Mouse (Mus musculus) hindbrain, embryonic 10.5 days (tissue): Measurements from ENCODE around the gene Wwox. TPM values are rescaled to one million over a fixed set of nuclear protein-coding genes. Genes with fewer than 3 reads are reported as not detected.
A peak's percentile ranks its signal among the peaks of the same experiment; 100 is the strongest.

Source experiments
- DNase-seq: peaks from one replicate; pipeline ENCODE4 v3.0.0-alpha.2; 2017; ENCODE audit warnings: low spot score
- H3K27ac ChIP-seq: fragments of 300-500 bp; sonication (generic); 2 replicates; pipeline ENCODE4 v1.5.1; 2016; ENCODE audit warnings: mild to moderate bottlenecking, moderate library complexity
- H3K27me3 ChIP-seq: fragments of 300-500 bp; sonication (generic); 2 replicates; pipeline ENCODE4 v1.6.1; 2016; ENCODE audit warnings: mild to moderate bottlenecking; ENCODE audit not compliant: poor library complexity, insufficient read depth, severe bottlenecking
- H3K36me3 ChIP-seq: fragments of 300-500 bp; sonication (generic); 2 replicates; pipeline ENCODE4 v1.6.1; 2016; ENCODE audit warnings: mild to moderate bottlenecking, moderate library complexity
- H3K4me1 ChIP-seq: fragments of 300-500 bp; sonication (generic); replicated peaks from 2 replicates; pipeline ENCODE4 v1.6.1; 2016; ENCODE audit warnings: mild to moderate bottlenecking
- H3K4me3 ChIP-seq: fragments of 300-500 bp; sonication (generic); 2 replicates; pipeline ENCODE4 v1.5.1; 2016; ENCODE audit warnings: mild to moderate bottlenecking, moderate library complexity
- H3K9me3 ChIP-seq: fragments of 300-500 bp; sonication (generic); 2 replicates; pipeline ENCODE4 v1.6.1; 2016; ENCODE audit warnings: mild to moderate bottlenecking, moderate library complexity
- WGBS: fragments of 180-500 bp; shearing (Covaris S2); methylation state at CpG from one replicate; pipeline ENCODE4 v1.1.7; 2016; 5-methylcytosine and 5-hydroxymethylcytosine counted together
- polyA plus RNA-seq: library from polyadenylated mRNA; unstranded; fragments of >200 nt; fragmentation: Nextera tagmentation; extraction: Ambion mirVana; gene quantifications from 2 replicates; pipeline ENCODE4 v1.2.1, GENCODE M21; 2016

Wwox gene
- polyA plus RNA-seq, 1 experiment from 2014 or later, result 12.5 TPM

GRCm38 (mm10) chr8:114715318-114716070 is 276.0 kb downstream of the Wwox start:
- DNase-seq, result no peak
- no peak overlapping the region for H3K4me3 ChIP-seq
- no peaks in the 10 kb centered on the region for H3K36me3 ChIP-seq
- no peaks in the 10 kb centered on the region for H3K27me3 ChIP-seq
- H3K9me3 ChIP-seq, result no peaks in the 10 kb centered on the region
- no peaks in the 10 kb centered on the region for H3K4me1 ChIP-seq
- 65% methylated on average over 13 of the region's 13 CpGs for WGBS
- no peak overlapping the region for H3K27ac ChIP-seq

DNA sequence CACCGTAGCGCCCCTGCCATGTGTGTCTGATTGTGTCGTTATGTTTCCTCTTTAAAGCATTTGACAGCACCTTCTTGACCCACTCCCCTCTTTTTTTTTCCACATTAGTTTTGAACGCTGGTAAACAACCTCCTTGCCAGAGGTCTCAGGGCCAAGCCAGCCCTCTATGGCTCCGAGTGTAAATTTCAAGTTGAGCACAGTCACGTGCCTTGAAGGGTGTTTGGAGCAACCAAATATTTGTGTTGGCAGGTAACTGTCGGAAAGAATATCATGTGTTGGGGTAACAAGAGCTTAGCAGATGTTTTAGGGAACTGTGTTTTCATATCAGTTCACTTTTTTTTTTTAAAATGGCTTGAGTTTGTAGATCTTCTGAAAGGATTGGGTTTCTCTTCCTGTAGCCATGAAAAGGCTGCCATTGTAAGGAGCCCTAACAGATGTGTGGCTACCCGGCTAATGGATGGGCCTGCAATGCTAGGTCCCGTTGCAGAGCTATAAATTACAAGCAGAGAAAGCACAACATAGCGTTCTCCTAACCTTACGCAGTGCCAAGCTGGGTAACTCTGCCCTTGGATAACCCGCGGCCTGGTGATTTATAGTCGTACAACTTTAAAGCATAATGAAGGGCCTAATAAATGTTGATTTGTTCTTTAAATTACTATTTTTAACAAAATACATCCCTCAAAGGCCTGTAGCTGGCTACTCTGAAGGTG is 277.2 kb downstream of the Wwox start:
- Histone ChIP-seq H3K4me3 (no peak overlapping the region), H3K36me3 (no peaks in the 10 kb centered on the region), H3K9me3 (no peaks in the 10 kb centered on the region), H3K27me3 (no peaks in the 10 kb centered on the region), H3K27ac (no peak overlapping the region), H3K4me1 (no peaks in the 10 kb centered on the region)
- no peak for DNase-seq
- 78% methylated on average over 14 of the region's 14 CpGs for WGBS

GRCm38 (mm10) chr8:114718821-114719220 is 279.4 kb downstream of the Wwox start:
- H3K4me3 ChIP-seq, result no peak overlapping the region
- 84% methylated on average over 4 of the region's 4 CpGs for WGBS
- no peaks in the 10 kb centered on the region; the same call in 1 of the 2 replicates for H3K27me3 ChIP-seq
- H3K27ac ChIP-seq, result no peak overlapping the region
- no peaks in the 10 kb centered on the region for H3K4me1 ChIP-seq
- H3K36me3 ChIP-seq, result no peaks in the 10 kb centered on the region
- DNase-seq, result no peak
- no peaks in the 10 kb centered on the region for H3K9me3 ChIP-seq

DNA sequence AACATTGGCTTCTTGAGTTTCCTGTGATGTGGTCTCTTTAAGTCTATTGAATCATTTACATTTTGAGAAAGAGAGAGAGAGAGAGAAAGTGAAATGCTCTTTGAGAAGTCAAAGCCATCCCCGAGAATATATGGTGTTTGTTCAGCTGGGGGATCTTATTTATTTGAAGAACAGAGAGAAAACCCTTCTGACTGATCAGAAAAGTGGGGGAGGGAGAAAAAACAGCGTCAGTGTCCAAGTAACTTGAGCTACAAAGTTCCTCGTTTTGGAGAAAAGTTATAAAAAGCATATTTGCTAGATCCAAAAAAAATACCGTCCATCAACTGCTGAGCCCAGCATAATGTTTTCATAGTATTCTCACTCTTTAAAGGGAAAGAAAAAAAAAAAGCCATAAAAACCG is 283.2 kb downstream of the Wwox start:
- no peak for DNase-seq
- no peaks in the 10 kb centered on the region for H3K4me1 ChIP-seq
- no peaks in the 10 kb centered on the region for H3K36me3 ChIP-seq
- no peak overlapping the region for H3K4me3 ChIP-seq
- WGBS, result 67% methylated on average over 5 of the region's 5 CpGs
- H3K27ac ChIP-seq, result no peak overlapping the region
- no peaks in the 10 kb centered on the region; the same call in 1 of the 2 replicates for H3K27me3 ChIP-seq
- H3K9me3 ChIP-seq, result no peaks in the 10 kb centered on the region

DNA sequence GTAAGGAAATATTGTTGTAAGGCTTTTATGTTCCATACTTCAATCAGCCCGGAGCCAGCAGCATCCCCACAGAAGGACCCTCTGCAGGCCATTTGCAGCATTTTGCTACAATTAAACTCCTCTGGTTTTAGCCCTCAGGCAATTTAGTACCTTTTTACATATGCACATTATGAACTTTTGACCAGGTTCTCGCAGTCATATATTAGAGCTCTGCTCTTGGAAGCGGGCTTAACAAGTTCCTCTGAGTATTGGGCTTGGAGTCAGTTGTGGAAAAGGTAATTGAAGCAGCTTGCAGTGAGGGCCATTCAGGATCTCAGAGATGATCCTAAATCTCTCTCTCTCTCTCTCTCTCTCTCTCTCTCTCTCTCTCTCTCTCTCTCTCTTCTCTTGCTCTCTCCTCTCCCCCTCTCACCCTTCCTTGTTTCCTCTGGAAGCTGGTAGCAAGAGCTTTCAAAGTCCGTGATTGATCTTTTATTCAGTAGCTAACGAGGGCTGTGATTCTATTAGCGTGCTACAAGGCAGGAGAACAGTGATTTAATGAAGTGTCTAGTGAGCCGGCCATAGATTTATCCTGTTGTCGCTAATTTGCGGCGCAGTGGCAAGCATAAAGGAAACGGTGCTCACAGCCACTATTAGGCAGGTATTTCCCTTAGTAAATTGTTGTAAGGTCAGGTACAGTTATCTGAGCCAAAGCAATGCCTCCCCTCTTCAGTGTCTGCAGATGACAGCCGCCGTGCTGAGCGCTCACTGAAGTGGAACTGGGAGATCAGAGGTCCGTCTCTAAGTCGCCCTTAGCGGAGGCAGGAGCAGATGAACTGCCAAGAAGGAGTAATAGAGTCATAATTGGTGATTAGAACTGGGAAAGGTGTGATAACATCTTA is 292.0 kb downstream of the Wwox start:
- no peak for DNase-seq
- 61% methylated on average over 17 of the region's 17 CpGs for WGBS
- Histone ChIP-seq H3K4me1 (peaks cover 15% of the 10 kb centered on the region), H3K9me3 (no peaks in the 10 kb centered on the region), H3K36me3 (no peaks in the 10 kb centered on the region), H3K4me3 (no peak overlapping the region), H3K27ac (no peak overlapping the region), H3K27me3 (no peaks in the 10 kb centered on the region)

DNA sequence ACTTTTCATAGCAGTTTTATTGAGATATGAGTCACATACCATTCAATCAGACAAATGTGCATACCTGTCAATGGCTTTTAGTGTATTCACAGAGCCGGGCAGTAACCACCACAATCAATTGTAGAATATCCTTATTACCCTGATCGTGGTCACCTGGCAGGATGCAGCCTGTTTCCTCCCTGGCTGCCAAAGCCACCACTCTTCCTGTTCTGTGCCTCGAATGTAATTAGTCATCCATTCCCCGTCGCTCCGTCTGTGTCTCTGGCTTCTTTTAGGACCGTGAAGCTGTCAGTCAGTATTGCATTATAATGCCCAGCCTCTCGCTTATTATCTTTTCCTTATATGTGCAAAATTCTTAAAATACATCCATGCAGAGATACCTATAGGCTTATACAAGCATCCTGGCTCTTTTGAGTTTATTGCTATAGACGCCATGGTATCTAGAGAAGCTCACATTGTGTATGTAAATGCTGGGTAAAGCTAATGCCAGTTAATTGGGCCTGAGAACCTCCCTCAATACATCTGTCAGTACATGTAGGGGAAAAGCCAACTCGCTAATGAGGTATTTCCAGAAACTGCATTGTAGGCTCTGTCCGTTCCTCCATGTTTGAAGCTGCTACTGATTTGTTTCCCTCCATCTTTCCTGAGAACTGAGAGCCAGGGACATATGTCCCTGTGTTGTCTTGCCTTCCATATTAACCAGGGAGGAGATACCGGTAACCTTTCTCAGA is 303.9 kb downstream of the Wwox start:
- DNase-seq, result no peak
- Histone ChIP-seq H3K36me3 (peaks cover 4% of the 10 kb centered on the region), H3K4me1 (0 out of 2 replicates have a peak, but pooled peaks cover 4% of the 10 kb centered on the region), H3K27ac (no peak overlapping the region), H3K4me3 (no peak overlapping the region), H3K9me3 (peaks cover 11% of the 10 kb centered on the region), H3K27me3 (no peaks in the 10 kb centered on the region)
- 84% methylated on average over 12 of the region's 12 CpGs for WGBS

DNA sequence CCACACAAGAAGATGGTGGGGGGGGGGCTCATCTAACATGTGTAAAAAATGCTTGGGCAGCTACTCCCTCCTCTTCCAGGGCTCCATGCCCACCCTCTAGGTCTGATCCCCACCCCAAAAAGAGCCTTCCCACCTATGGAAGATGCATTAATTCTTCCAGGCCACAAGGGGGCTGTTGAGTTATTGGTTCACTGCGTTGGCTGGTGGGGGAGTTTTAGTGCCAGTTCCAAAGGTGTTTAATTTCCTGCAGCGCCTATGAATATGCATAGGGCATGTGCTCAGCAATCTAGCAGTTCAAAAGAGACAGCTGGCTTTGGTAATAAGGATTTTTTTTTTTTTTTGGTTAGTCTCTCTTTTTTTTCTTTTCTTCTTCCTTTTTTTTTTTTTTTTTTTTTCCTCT is 306.9 kb downstream of the Wwox start:
- Histone ChIP-seq H3K36me3 (no peaks in the 10 kb centered on the region), H3K27ac (no peak overlapping the region), H3K4me3 (no peak overlapping the region), H3K9me3 (no peaks in the 10 kb centered on the region), H3K27me3 (no peaks in the 10 kb centered on the region), H3K4me1 (peaks cover 7% of the 10 kb centered on the region)
- 61% methylated on average over 2 of the region's 2 CpGs for WGBS
- no peak for DNase-seq

- H3K4me3 ChIP-seq, result no peak overlapping the region
- no peak for DNase-seq
- H3K27me3 ChIP-seq, result no peaks in the 10 kb centered on the region
- no peaks in the 10 kb centered on the region for H3K9me3 ChIP-seq
- peaks cover 26% of the 10 kb centered on the region for H3K4me1 ChIP-seq
- H3K36me3 ChIP-seq, result no peaks in the 10 kb centered on the region
- WGBS, result 65% methylated on average over 18 of the region's 18 CpGs
- no peak overlapping the region for H3K27ac ChIP-seq
Measured at GRCm38 (mm10) chr8:114751376-114752135, 312.1 kb downstream of the Wwox start.

DNA sequence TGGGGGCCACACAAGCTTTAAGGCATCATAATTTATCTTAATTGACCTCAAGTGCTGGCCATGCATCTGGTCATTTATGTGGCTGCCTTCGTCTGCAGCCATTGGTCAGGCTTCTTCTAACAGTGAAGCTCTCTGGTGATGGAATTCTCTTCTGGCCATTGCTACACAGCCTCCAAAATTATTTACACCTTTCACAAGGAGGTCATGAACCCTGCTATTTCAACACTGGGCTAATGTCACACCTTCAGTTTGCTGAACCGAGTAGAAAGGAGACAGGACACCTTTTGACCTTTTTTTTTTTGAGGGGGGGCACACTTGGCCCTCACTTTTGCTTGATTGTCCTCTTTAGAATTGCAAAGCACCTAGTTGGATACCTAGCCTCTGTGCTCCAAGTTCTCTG is 320.2 kb downstream of the Wwox start:
- WGBS, result 80% methylated on average over 2 of the region's 2 CpGs
- peaks cover 8% of the 10 kb centered on the region for H3K4me1 ChIP-seq
- H3K36me3 ChIP-seq, result no peaks in the 10 kb centered on the region
- no peak for DNase-seq
- no peaks in the 10 kb centered on the region for H3K9me3 ChIP-seq
- H3K27ac ChIP-seq, result no peak overlapping the region
- no peak overlapping the region for H3K4me3 ChIP-seq
- H3K27me3 ChIP-seq, result no peaks in the 10 kb centered on the region

- 88% methylated on average over 3 of the region's 3 CpGs for WGBS
- no peaks in the 10 kb centered on the region for H3K36me3 ChIP-seq
- no peak overlapping the region for H3K27ac ChIP-seq
- peaks cover 45% of the 10 kb centered on the region for H3K4me1 ChIP-seq
- DNase-seq, result no peak
- H3K27me3 ChIP-seq, result no peaks in the 10 kb centered on the region
- H3K9me3 ChIP-seq, result no peaks in the 10 kb centered on the region
- no peak overlapping the region for H3K4me3 ChIP-seq
Measured at GRCm38 (mm10) chr8:114768536-114768935, 329.1 kb downstream of the Wwox start.

DNA sequence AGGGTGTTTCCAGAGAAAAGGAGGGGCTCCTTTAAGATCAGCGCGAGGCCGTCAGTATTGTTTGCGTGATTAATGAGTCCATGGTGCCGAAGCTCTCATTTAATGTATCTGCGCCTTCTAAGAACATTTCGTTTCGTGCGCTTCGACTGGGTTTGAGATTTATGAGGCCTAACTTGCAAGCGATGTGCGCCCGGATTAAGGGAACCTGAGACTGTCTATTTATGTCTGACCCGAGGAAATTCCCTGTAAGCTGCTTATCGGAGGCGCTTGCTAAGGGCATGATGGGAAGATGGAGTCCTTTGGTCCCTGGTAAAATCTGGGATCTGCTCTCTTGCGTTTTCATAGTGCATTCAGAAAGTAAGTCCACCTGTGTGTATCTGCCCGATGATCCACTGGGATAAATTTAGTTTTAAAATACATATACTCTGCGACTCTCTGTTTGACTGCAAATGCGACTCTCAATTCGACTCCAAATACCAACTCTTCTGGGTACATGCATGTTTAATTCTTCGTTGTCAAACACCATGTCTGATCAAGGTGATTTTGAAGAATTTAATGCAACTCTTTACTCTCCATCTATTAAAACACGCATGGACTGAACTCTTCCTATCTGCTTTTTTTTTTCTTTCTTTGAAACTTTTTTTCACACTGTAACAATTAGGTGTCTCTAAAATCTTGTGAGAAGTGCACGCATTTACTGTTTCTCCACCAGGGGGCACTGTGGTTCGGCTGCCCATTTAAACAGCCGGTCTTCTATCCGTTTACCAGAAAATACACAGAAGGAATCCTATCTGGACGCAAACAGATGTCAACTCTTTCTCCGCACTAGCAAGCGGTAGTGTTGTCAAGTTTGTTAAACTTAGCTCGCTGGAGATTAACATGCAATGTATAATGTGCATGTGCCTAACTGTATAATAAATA is 331.7 kb downstream of the Wwox start:
- Histone ChIP-seq H3K36me3 (no peaks in the 10 kb centered on the region), H3K9me3 (no peaks in the 10 kb centered on the region), H3K27me3 (0 out of 2 replicates have a peak, but pooled peaks cover 3% of the 10 kb centered on the region), H3K4me1 (peaks cover 39% of the 10 kb centered on the region), H3K27ac (no peak overlapping the region), H3K4me3 (no peak overlapping the region)
- DNase-seq, result peak; percentile 74
- WGBS, result 62% methylated on average over 31 of the region's 31 CpGs
